Mouse (Mus musculus) lung, postnatal 0 days (tissue): ENCODE data around the gene Ghitm. TPM values are rescaled to one million over a fixed set of nuclear protein-coding genes. Genes with fewer than 3 reads are reported as not detected.
A peak's percentile ranks its signal among the peaks of the same experiment; 100 is the strongest.

Experiments used
- ATAC-seq: fragments of 200-750 bp; cut with Nextera tagmentation; 2 replicates; pipeline ENCODE4 v1.8.0; 2017; ENCODE audit warnings: moderate library complexity
- DNase-seq: peaks from one replicate; pipeline ENCODE4 v3.0.0-alpha.2; 2016; ENCODE audit warnings: low spot score
- H3K27ac ChIP-seq: fragments of 300-500 bp; sonication (generic); 2 replicates; pipeline ENCODE4 v1.5.1; 2014; ENCODE audit warnings: antibody characterized with exemption, mild to moderate bottlenecking, low read length, mixed read lengths
- H3K27me3 ChIP-seq: fragments of 300-500 bp; sonication (generic); replicated peaks from 2 replicates; pipeline ENCODE4 v1.6.1; 2014; ENCODE audit warnings: low read length, mixed read lengths; ENCODE audit not compliant: insufficient read depth
- H3K36me3 ChIP-seq: fragments of 300-500 bp; sonication (generic); 2 replicates; pipeline ENCODE4 v1.6.1; 2014; ENCODE audit warnings: low read length, mixed read lengths; ENCODE audit not compliant: insufficient read depth
- H3K4me1 ChIP-seq: fragments of 300-500 bp; sonication (generic); 2 replicates; pipeline ENCODE4 v1.6.1; 2014; ENCODE audit warnings: antibody characterized with exemption, low read depth, low read length, mixed read lengths; ENCODE audit not compliant: insufficient read depth
- H3K4me2 ChIP-seq: fragments of 300-500 bp; sonication (generic); replicated peaks from 2 replicates; pipeline ENCODE4 v1.6.1; 2014; ENCODE audit warnings: low read depth, mild to moderate bottlenecking, low read length, moderate library complexity, mixed read lengths
- H3K4me3 ChIP-seq: fragments of 300-500 bp; sonication (generic); 2 replicates; pipeline ENCODE4 v1.5.1; 2014; ENCODE audit warnings: low read depth, low read length
- H3K9ac ChIP-seq: fragments of 300-500 bp; sonication (generic); replicated peaks from 2 replicates; pipeline ENCODE4 v1.6.1; 2014; ENCODE audit warnings: low read depth, mild to moderate bottlenecking
- H3K9me3 ChIP-seq: fragments of 300-500 bp; sonication (generic); 2 replicates; pipeline ENCODE4 v1.6.1; 2016; ENCODE audit warnings: low read length, mixed read lengths
- CTCF ChIP-seq: IDR thresholded peaks from 2 replicates; pipeline ENCODE4 v1.5.1; 2016; ENCODE audit warnings: antibody characterized with exemption, mild to moderate bottlenecking
- EP300 ChIP-seq: IDR thresholded peaks from 2 replicates; pipeline ENCODE4 v1.6.1; 2016; ENCODE audit warnings: antibody characterized with exemption, mild to moderate bottlenecking, control low read depth
- WGBS: fragments of 180-500 bp; shearing (Covaris S2); extraction: QIAGEN DNeasy Blood & Tissue Kit; methylation state at CpG from one replicate; pipeline ENCODE4 v1.1.7; 2014; 5-methylcytosine and 5-hydroxymethylcytosine counted together
- polyA plus RNA-seq: library from polyadenylated mRNA; unstranded; fragments of >200 nt; fragmentation: Nextera tagmentation; extraction: Ambion mirVana; gene quantifications from 2 replicates; pipeline ENCODE4 v1.2.1, GENCODE M21; 2015

Ghitm gene
- 159 and 175 TPM in 2 replicates for polyA plus RNA-seq

- peaks cover 7% of the 10 kb centered on the region; the same call in 1 of the 2 replicates for H3K36me3 ChIP-seq
- no peaks in the 10 kb centered on the region for H3K4me1 ChIP-seq
- peak; percentile 99 for ATAC-seq
- peak within 1 kb of the TSS; percentile 66 for H3K4me2 ChIP-seq
- TF ChIP-seq EP300 (peak; percentile 27; the same call in 1 of the 2 replicates), CTCF (no peak)
- DNase-seq, result peak; percentile 99
- peak within 1 kb of the TSS; percentile 87 for H3K4me3 ChIP-seq
- H3K9ac ChIP-seq, result peak within 1 kb of the TSS; percentile 86
- peak within 1 kb of the TSS; percentile 92 for H3K27ac ChIP-seq
- no peaks in the 10 kb centered on the region for H3K27me3 ChIP-seq
- under 1% methylated on average over 34 of the region's 38 CpGs for WGBS
- no peaks in the 10 kb centered on the region for H3K9me3 ChIP-seq
Measured at GRCm38 (mm10) chr14:37135127-37135593, at the start of gene Ghitm. Gene Ghitm (minus strand): TSS chr14:37135272.

GRCm38 (mm10) chr14:37184871-37185270 is 49.8 kb upstream of the Ghitm start:
- H3K4me3 ChIP-seq, result no peak overlapping the region
- H3K36me3 ChIP-seq, result no peaks in the 10 kb centered on the region
- no peaks in the 10 kb centered on the region for H3K4me1 ChIP-seq
- no peak overlapping the region for H3K9ac ChIP-seq
- H3K9me3 ChIP-seq, result no peaks in the 10 kb centered on the region
- H3K4me2 ChIP-seq, result no peak overlapping the region
- no peak overlapping the region for H3K27ac ChIP-seq
- H3K27me3 ChIP-seq, result no peaks in the 10 kb centered on the region
- TF ChIP-seq CTCF (no peak), EP300 (no peak)
- ATAC-seq, result no peak
- no peak for DNase-seq
- WGBS, result 76% methylated on average over 2 of the region's 2 CpGs

GRCm38 (mm10) chr14:37174484-37174883 is 39.4 kb upstream of the Ghitm start:
- Histone ChIP-seq H3K36me3 (no peaks in the 10 kb centered on the region), H3K27ac (no peak overlapping the region), H3K9me3 (no peaks in the 10 kb centered on the region), H3K27me3 (no peaks in the 10 kb centered on the region), H3K9ac (no peak overlapping the region), H3K4me1 (no peaks in the 10 kb centered on the region), H3K4me2 (no peak overlapping the region), H3K4me3 (no peak overlapping the region)
- 63% methylated on average over 3 of the region's 3 CpGs for whole genome bisulfite sequencing
- no peak for DNase-seq
- ATAC-seq, result no peak
- TF ChIP-seq EP300 (no peak), CTCF (0 out of 2 replicates have a peak, but pooled peaks have one; percentile 17)

DNA sequence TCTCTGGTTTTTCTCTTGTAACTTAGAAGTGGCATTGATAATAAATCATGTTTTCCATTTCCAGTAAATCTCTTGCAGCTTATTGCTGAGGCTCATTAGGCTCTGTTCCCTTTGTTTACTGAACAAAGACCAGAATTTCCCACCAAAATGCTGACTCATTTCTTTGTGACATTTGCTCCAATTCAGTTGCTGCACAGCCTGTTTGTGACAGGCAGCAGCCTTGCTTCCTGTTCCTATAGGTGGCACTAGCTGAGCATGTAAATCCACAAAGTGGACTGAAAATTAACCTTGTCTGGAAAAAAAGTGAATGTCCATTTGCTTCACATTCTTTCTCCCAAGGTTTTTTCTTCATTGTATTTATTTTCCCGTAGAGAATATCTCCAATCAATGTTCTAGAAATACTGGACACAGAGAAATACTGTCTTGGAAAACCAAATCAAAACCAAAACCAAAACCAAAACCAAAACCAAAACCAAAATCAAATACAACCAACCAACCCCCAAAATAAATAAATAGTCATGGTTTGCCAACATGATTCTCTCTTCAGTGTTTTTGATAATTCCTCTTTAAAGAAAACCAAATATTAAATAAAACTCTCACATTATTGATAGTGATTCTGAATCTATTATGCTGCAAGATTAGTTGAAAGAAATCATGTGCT is 30.3 kb upstream of the Ghitm start:
- H3K36me3 ChIP-seq, result no peaks in the 10 kb centered on the region
- H3K4me3 ChIP-seq, result no peak overlapping the region
- DNase-seq (peak; percentile 45), ATAC-seq (no peak)
- 49% methylated on average over 1 of the region's 1 CpGs for WGBS
- no peaks in the 10 kb centered on the region for H3K4me1 ChIP-seq
- H3K9me3 ChIP-seq, result no peaks in the 10 kb centered on the region
- no peak overlapping the region for H3K9ac ChIP-seq
- no peak overlapping the region for H3K27ac ChIP-seq
- H3K4me2 ChIP-seq, result no peak overlapping the region
- peak; percentile 49 for TF ChIP-seq CTCF
- no peak for TF ChIP-seq EP300
- H3K27me3 ChIP-seq, result no peaks in the 10 kb centered on the region

DNA sequence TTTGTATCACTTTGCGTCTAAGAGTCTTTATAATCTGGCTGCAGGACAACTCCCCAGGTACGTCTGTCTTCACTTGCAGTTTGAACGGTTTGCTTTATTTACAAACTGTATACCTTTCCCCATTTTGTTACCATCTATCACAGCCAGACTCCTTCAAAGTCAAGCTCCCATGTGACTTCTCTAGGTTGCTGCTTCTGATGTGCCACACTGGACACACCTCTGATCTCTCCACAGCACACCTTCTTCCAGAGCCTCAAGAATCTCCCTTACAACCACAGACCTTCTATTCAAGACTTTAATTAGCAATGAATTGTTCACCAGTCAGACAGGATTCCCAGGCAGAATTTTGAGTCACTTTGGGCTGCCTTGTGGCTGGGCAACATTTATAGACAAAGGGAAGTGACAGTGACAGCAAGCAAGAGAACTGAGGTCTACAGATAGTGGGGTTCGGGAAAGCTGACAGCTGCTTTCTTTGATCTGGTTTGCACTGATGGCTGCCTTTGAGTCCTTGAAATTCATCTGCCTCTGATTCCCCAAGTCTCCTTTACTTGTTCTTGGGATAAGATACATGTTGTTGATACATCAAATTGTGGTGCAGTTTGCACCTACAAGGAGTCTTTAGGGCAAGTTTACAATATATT is 29.4 kb upstream of the Ghitm start:
- H3K4me3 ChIP-seq, result no peak overlapping the region
- H3K4me2 ChIP-seq, result no peak overlapping the region
- H3K4me1 ChIP-seq, result no peaks in the 10 kb centered on the region
- H3K36me3 ChIP-seq, result no peaks in the 10 kb centered on the region
- no peaks in the 10 kb centered on the region for H3K9me3 ChIP-seq
- H3K9ac ChIP-seq, result no peak overlapping the region
- TF ChIP-seq EP300 (no peak), CTCF (no peak)
- DNase-seq (no peak), ATAC-seq (no peak)
- no peak overlapping the region for H3K27ac ChIP-seq
- WGBS, result 59% methylated on average over 4 of the region's 4 CpGs
- no peaks in the 10 kb centered on the region for H3K27me3 ChIP-seq

DNA sequence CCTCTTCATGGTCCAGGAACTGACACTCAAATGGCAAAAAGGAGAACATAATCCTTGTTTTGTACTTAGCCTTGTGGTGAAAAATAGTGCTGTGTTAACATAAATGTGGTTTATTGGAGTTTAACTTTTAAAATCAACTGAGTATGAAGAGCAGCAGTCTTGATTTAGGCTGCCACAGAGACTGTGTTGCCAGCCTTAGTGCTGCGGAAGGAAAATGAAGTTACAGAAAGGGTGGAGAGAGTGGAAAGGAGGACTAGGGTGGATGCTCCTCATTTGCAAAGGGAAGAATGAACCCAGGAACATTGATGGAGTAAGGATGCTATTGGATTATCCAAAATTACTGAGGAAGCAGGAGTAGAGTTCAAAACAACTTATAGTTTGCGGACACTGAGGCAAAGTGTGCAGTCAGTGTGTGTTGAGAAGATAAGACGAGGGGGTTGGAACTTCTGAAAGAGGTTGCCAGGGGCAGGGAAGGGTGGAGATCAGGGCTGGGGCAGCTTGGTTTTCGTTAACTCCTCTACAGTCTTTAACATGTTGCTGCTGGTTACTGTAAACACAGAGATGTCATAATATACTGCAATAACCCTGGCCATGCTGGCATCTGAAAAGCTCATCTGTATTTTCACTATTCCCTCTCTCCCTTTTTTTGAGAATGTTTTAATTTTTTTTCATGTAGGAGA is 28.3 kb upstream of the Ghitm start:
- Histone ChIP-seq H3K9ac (no peak overlapping the region), H3K27ac (no peak overlapping the region), H3K9me3 (no peaks in the 10 kb centered on the region), H3K4me2 (no peak overlapping the region), H3K4me3 (no peak overlapping the region), H3K36me3 (no peaks in the 10 kb centered on the region), H3K27me3 (no peaks in the 10 kb centered on the region), H3K4me1 (no peaks in the 10 kb centered on the region)
- 66% methylated on average over 4 of the region's 4 CpGs for WGBS
- ATAC-seq (no peak), DNase-seq (no peak)
- TF ChIP-seq EP300 (no peak), CTCF (no peak)
